Mouse (Mus musculus): ENCODE data around the gene Tas2r122.
"Not testable (repeated sequence)": the region's sequence is repeated elsewhere in the genome, so short reads cannot be mapped to it uniquely, and the experiment has no call there.

Gene Tas2r122

DNA sequence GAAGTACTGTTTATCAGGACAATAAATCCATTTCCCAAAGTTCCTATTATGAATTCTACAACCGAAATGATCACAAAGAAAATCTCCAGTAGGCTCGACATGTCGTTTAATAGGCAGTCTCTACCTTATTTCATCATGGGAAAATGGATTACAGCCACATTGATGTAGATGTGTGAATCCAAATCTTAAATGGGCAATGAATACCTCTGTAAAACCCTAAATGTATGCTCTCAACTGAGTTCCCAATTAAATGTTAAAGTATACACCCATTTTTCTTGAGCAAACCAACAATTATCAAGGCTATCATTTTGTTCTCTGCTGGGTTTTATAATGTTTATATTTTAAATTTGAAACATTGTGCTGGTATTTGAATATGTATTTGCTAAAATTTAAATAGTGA lies at the start of gene Tas2r122:
Gene Tas2r122 (minus strand): TSS at position 101 of the 400 bp plus-strand sequence.
- DNase-seq, result no peak

DNA sequence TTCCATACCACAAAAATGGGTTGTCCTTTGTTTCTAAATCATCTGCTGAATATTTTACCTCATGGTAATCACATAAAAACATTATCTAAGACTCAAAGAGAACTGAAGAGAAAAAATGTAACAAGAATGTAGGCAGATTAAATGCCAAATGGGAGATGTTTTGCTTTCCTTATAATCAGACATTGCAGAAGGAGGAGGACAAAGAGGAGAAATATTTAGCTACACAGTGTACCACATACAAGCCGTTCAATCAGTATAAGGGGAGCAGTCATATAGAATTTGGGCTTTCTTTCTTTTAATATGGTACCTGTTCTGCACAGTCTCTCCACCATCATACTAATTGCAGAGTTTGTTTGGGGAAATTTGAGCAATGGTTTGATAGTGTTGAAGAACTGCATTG lies 42.7 kb upstream of the Tas2r122 start, which contains the start of gene Tas2r124:
Gene Tas2r124 (plus strand): TSS at position 301 of the 400 bp plus-strand sequence.
- no peak for DNase-seq

DNA sequence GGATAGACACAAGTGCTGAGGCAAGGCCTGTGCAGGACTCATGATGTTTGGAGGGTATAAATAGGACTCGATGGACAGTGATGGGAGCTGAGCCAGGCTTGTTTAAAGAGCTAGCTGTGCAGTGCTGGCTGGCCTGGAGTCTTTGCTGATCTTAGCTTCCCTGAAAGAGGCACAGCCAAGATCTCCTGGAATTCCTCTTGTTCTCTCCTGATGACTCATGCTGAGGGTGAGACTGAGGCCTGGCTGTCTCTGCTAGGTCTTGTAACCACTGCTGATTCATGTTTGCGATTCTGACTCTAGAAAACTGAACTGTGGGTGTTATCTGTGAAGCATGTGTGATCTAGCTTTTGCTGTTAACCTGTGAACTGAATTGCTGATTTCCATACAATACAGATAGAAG lies 38.5 kb upstream of the Tas2r122 start:
- DNase-seq, result no peak

DNA sequence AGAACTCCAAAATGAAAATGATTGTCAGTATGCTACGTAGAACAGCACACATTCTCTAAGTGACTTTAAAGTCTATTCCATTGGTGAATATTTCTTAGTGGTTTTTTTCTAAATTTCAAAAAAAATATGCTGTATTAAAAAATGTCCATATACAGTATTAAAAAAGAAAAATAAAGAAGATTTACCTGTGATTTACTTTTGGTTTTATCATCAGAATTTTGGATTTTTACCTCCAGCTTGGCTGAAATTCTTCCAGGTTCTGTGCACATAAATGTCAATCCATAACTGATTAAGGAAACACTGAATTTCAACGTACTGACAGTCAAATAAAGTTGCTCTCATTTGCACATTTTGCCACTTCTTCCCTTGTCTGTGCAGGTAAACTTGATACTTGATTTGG lies 26.2 kb upstream of the Tas2r122 start, which contains the start of gene Tas2r115:
Gene Tas2r115 (minus strand): TSS at position 101 of the 400 bp plus-strand sequence.
- DNase-seq, result no peak

DNA sequence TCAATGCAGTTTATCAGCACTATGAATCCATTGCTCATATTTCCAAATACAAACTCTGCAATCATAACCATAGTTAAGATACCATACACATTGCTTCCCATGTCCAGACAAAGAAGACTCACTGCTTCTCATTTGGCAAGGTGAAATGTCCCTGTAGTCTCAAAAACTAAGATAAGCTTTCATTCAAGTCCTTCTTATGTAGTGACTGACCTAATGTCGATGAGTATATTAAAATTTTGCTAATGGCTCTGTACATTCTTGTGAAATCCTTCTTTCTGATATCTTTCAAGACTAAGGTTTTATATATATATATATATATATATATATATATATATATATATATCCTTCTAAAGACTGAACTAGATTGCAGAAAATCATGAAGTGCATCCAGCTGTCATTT lies 10.8 kb downstream of the Tas2r122 start, which contains the start of gene Tas2r121:
Gene Tas2r121 (minus strand): TSS at position 101 of the 400 bp plus-strand sequence.
- no peak for DNase-seq

DNA sequence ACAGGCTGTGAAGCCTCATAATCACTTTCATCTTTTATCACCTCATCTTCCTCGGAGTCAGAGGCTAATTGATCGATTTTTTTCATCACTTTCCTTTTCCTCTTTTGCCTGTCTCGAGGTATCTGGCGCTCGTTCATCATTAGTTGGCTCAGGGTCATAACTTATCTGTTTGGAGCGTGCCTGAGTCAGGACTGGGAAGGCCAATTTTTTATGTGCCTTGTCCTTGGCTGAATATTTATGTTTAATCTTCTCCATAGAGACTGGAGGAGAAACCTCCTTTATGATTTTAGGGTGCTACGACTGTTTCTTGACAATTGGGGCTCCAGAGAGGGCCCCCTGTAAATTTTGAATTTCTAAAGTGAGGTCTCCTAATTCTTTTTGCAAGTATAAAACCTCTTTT lies 20.1 kb downstream of the Tas2r122 start:
- not testable (repeated sequence) for DNase-seq
